Mouse (Mus musculus): ENCODE measurements at regions not wholly inside any gene's neighbourhood (a gene's known extent, or its start where the extent isn't known, plus 50 kb on each side); places are given as distances from the start of the nearest gene placed in this dataset.
A peak's percentile ranks its signal among the peaks of the same experiment; 100 is the strongest.

- no peak for DNase-seq
These were observed 309.5 kb upstream of the Nfe2l3 start for GRCm38 (mm10) chr6:51122941-51123340.

GRCm38 (mm10) chr6:51127851-51128250 lies 304.6 kb upstream of the Nfe2l3 start:
- no peak for DNase-seq

GRCm38 (mm10) chr6:51129096-51129495 lies 303.4 kb upstream of the Nfe2l3 start:
- no peak for DNase-seq

GRCm38 (mm10) chr6:51129591-51129990 lies 302.9 kb upstream of the Nfe2l3 start:
- peak; percentile 51 for DNase-seq

GRCm38 (mm10) chr6:51144762-51145161 lies 287.7 kb upstream of the Nfe2l3 start:
- no peak for DNase-seq

GRCm38 (mm10) chr6:51145863-51146262 lies 286.6 kb upstream of the Nfe2l3 start:
- DNase-seq: no peak

GRCm38 (mm10) chr6:51148821-51149220 lies 283.6 kb upstream of the Nfe2l3 start:
- DNase-seq: no peak

GRCm38 (mm10) chr6:51150066-51150465 lies 282.4 kb upstream of the Nfe2l3 start:
- no peak for DNase-seq

- DNase-seq: no peak
These were observed 282.0 kb upstream of the Nfe2l3 start for GRCm38 (mm10) chr6:51150486-51150885.

- no peak for DNase-seq
These were observed 281.6 kb upstream of the Nfe2l3 start for GRCm38 (mm10) chr6:51150916-51151315.

- DNase-seq: no peak
These were observed 275.6 kb upstream of the Nfe2l3 start for GRCm38 (mm10) chr6:51156836-51157370.

GRCm38 (mm10) chr6:51161149-51161548 lies 271.3 kb upstream of the Nfe2l3 start:
- no peak for DNase-seq

- no peak for DNase-seq
These were observed 270.0 kb upstream of the Nfe2l3 start for GRCm38 (mm10) chr6:51162208-51163082.

- DNase-seq: no peak
These were observed 269.2 kb upstream of the Nfe2l3 start for GRCm38 (mm10) chr6:51163266-51163665.

- no peak for DNase-seq
These were observed 268.6 kb upstream of the Nfe2l3 start for GRCm38 (mm10) chr6:51163882-51164281.

- no peak for DNase-seq
These were observed 265.4 kb upstream of the Nfe2l3 start for GRCm38 (mm10) chr6:51167028-51167427.

- peak; percentile 91 for DNase-seq
These were observed 264.4 kb upstream of the Nfe2l3 start for GRCm38 (mm10) chr6:51168048-51168447.

GRCm38 (mm10) chr6:51168775-51169695 lies 263.4 kb upstream of the Nfe2l3 start:
- DNase-seq: no peak

GRCm38 (mm10) chr6:51169971-51170411 lies 262.5 kb upstream of the Nfe2l3 start:
- no peak for DNase-seq

- DNase-seq: peak; percentile 71
These were observed 262.1 kb upstream of the Nfe2l3 start for GRCm38 (mm10) chr6:51170414-51170813.

GRCm38 (mm10) chr6:51170871-51171270 lies 261.6 kb upstream of the Nfe2l3 start:
- peak; percentile 61 for DNase-seq

- DNase-seq: peak; percentile 72
These were observed 260.7 kb upstream of the Nfe2l3 start for GRCm38 (mm10) chr6:51171761-51172160.

- no peak for DNase-seq
These were observed 260.1 kb upstream of the Nfe2l3 start for GRCm38 (mm10) chr6:51172331-51172791.
